Mouse (Mus musculus) embryonic fibroblast, embryonic 13.5 days (primary cell): ENCODE results near the gene Cenpo. TPM values are rescaled to one million over a fixed set of nuclear protein-coding genes. Genes with fewer than 3 reads are reported as not detected.

Experiments
- H3K27ac ChIP-seq: 2 replicates; pipeline ENCODE4 v1.5.1; 2012; ENCODE audit warnings: low read length, control low read depth, inconsistent platforms; ENCODE audit not compliant: insufficient read depth
- H3K4me1 ChIP-seq: 2 replicates; pipeline ENCODE4 v1.6.1; 2011; ENCODE audit warnings: low read length; ENCODE audit not compliant: control insufficient read depth, insufficient read depth
- H3K4me3 ChIP-seq: 2 replicates; pipeline ENCODE4 v1.5.1; 2011; ENCODE audit warnings: mild to moderate bottlenecking, control low read depth, low read length; ENCODE audit not compliant: insufficient read depth
- CTCF ChIP-seq: IDR thresholded peaks from 2 replicates; pipeline ENCODE4 v1.5.1; 2011; ENCODE audit warnings: mild to moderate bottlenecking, control low read depth, low read length, moderate library complexity, borderline replicate concordance; ENCODE audit not compliant: insufficient read depth
- POLR2A ChIP-seq: IDR thresholded peaks from 2 replicates; pipeline ENCODE4 v1.6.1; 2011; ENCODE audit warnings: low read depth, mild to moderate bottlenecking, control low read depth, low read length, moderate library complexity
- polyA plus RNA-seq: library from polyadenylated mRNA; stranded (reverse); fragments of >200 nt; gene quantifications from 2 replicates; pipeline ENCODE4 v1.2.4, GENCODE M21; 2011; ENCODE audit warnings: low read depth; ENCODE audit not compliant: missing spikeins, insufficient read length

Cenpo gene
- polyA plus RNA-seq, 1 experiment: 14.8 TPM

DNA sequence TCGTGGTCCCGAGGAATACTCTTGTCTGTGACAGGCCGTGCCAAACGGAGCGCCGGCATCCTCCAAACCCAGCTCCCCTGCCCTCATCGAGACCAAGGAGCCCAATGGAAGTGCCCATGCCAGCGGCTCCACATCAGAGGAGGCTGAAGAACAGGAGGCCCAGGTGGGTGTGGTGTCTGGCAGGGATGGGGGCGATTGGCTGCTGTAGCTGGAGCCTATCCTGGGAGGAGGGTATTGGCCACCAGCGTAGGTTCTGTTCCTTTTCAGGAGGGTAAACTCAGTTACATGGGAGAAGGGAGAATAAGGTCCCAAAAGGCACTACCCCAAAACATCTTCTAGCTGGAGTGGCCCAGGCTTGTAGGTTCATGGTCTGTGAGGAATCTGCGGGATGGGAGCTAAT is 34.8 kb downstream of the Cenpo start:
- Histone ChIP-seq H3K27ac (no peak overlapping the region), H3K4me3 (no peak overlapping the region), H3K4me1 (no peaks in the 10 kb centered on the region)
- TF ChIP-seq CTCF (no peak), POLR2A (no peak)

DNA sequence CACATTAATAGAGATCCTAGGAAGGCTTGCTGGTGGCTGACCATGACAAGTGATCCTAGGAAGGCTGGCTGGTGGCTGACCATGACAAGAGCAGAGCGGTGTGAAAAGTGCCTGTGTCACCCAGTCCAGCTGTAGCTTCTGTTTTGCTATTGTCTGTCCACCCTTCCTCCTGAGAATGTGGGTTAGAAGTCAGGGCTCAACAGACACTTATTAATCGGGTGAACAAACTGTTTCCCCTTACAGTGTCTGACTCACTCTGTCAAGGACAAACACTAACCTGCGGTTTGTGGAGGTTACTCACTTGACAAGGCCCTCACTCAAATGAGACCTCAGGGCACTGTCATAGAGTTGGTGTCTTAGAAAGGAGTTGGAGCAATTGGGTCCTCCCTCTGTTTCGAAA is 35.4 kb downstream of the Cenpo start:
- Histone ChIP-seq H3K4me1 (no peaks in the 10 kb centered on the region), H3K4me3 (no peak overlapping the region), H3K27ac (no peak overlapping the region)
- TF ChIP-seq POLR2A: no peak
- TF ChIP-seq CTCF: no peak

DNA sequence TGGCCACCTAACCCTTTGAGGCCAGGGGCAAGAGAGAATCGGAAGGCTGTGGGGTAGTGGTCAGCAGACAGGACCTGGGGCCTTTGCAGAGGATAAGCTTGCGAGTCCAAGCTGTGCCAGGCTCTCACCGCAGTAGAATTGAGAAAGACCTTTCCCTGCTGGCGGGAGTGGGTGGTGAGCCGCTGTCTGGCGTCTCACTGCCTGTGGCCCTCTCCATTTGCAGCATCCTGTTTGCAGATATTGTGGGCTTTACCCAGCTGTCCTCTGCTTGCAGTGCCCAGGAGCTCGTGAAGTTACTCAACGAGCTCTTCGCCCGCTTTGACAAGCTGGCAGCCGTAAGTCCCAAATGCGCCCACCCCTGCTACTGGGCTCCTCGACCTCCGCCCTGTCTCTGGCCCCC is 39.5 kb downstream of the Cenpo start:
- TF ChIP-seq CTCF: no peak
- no peak for TF ChIP-seq POLR2A
- Histone ChIP-seq H3K4me1 (no peaks in the 10 kb centered on the region), H3K27ac (no peak overlapping the region), H3K4me3 (no peak overlapping the region)

DNA sequence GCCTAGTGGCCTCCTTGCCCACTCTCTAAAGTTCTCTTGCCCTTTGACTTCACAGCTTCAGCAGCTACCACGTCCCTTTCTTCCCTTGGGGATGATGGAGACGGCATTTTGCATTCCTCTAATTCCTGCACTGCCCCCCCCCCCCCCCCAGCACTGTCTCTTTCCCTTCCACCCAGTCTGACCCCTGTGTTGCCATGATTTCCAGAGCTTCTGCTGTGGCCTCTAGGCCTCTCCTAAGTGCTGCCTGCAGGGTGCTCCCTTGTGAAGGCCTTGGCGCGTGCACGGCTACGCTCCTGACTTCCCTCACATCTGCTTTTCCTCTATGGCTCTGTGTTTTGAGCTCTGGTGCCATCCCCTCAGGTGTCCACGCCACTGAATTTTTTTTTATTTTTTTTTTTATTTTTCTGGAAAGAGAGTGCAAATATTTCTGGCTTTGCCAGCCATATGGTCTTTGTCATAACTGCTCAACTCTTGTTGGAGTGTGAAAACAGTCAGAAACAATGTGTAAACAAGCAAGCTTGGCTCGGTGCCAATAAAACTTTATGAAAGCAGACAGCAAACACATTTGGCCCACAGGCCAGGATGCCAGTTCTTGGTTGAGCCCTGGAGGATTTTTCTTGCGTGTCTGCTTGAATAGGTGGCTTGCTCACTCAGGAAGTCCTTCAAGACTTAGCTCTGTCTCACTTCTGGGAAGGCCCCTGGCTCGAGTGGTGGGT is 40.9 kb downstream of the Cenpo start:
- peaks cover 3% of the 10 kb centered on the region; the same call in 1 of the 2 replicates for H3K4me1 ChIP-seq
- no peak overlapping the region for H3K27ac ChIP-seq
- TF ChIP-seq CTCF (peak; percentile 10; the same call in 1 of the 2 replicates), POLR2A (no peak)
- H3K4me3 ChIP-seq: no peak overlapping the region

DNA sequence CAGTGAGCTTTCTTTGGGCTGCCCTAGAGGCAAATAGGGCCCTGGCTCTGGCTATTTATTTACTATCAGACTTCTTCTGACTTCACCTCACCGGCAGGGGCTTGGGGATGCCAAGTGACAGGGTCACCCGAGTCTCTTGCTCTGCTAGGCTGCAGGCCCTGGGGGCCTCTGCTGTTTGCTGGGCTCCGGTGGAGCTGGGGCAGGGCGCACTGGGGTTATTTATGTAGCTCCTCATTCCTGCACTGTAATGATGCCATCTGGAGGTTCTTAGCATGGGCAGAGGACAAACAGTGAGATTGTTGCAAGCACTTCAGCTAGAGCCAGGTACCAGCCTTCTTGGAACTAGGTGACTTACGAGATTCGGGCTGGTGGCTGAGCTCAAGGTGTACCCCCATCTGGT is 41.6 kb downstream of the Cenpo start:
- H3K4me3 ChIP-seq: no peak overlapping the region
- peaks cover 3% of the 10 kb centered on the region; the same call in 1 of the 2 replicates for H3K4me1 ChIP-seq
- H3K27ac ChIP-seq: no peak overlapping the region
- TF ChIP-seq CTCF (no peak), POLR2A (no peak)

DNA sequence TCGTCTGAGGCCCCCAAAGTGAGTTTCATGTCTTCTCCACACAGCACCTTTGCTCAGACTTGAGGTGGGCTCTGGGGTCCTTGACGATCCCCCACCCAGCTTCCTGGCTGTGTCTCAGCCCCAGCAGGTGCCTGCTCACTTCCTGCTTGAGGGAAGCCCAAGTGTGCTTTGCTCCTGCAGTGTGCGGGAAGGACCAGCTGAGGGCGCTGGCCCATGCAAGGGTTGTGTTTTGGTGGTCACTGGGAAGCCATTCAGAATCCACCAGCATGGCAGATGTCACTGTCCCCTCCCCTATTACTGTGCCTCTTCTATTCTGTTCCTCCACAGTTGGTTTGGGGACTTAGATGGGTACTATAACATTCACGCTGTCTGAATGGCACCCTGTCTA is 45.0 kb downstream of the Cenpo start:
- Histone ChIP-seq H3K27ac (no peak overlapping the region), H3K4me3 (no peak overlapping the region), H3K4me1 (peaks cover 3% of the 10 kb centered on the region; the same call in 1 of the 2 replicates)
- TF ChIP-seq CTCF: peak; percentile 17; the same call in 1 of the 2 replicates
- TF ChIP-seq POLR2A: no peak

DNA sequence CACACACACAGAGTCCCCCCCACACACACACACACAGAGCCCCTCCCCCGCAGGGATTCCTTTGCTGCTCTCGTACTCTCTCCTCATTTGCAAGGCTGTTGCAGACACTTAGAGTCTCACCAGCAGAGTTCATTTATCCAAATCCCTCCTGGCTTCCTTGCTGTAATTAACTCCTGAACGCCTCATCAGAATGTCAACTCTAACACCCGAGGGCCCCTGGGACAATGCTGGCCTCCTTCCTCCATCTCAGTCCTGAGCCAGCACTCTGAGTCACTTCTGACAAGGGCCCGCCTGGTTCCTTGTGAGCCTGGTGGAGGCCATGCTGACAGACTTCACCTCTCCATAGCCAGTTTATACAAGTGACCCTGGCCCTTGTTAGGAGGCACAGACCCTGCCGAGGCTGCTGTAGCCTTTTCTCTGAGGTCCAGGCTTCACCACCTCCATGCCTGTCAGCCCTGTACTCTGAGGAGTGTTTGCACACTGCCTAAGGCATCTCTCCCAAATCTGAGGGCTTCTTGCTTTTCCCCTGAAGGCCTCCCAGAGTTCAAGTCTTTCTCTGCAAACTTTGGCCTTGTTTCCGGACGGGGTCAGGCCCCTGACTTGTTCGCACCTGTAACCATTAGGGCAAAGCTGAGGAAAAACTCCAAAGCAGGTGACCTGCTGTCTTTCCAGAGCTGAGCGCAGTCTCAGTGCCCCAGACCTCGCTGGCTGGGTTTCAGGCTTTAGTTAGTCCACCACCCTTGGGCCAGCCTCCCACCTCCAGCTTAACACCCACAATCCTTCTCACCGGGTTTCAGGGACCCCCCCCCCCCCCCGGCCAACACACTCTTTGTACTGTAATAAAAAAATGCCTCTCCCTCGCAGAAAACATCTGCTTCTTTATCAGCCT is 45.7 kb downstream of the Cenpo start:
- no peak for TF ChIP-seq CTCF
- TF ChIP-seq POLR2A: no peak
- Histone ChIP-seq H3K27ac (no peak overlapping the region), H3K4me1 (peaks cover 3% of the 10 kb centered on the region; the same call in 1 of the 2 replicates), H3K4me3 (no peak overlapping the region)

DNA sequence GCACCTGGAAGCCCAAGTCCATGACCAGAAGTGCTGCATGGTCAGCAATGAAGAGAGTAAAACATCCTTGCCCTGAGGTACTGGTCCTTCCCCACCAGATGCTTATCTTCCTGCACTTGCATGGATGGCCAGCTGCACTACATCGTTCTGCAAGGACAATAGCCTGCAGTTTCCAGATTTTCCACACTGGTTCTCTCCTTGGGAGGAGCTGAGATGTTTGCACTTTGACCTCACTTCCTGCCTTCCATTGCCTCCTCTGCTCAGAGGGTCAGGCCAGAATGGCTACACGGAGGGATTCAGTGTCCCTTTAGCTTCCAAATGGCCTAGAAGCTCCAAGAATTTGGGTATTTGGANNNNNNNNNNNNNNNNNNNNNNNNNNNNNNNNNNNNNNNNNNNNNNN is 49.4 kb downstream of the Cenpo start:
- Histone ChIP-seq H3K4me1 (peaks cover 3% of the 10 kb centered on the region; the same call in 1 of the 2 replicates), H3K27ac (no peak overlapping the region), H3K4me3 (no peak overlapping the region)
- TF ChIP-seq POLR2A: no peak
- no peak for TF ChIP-seq CTCF

DNA sequence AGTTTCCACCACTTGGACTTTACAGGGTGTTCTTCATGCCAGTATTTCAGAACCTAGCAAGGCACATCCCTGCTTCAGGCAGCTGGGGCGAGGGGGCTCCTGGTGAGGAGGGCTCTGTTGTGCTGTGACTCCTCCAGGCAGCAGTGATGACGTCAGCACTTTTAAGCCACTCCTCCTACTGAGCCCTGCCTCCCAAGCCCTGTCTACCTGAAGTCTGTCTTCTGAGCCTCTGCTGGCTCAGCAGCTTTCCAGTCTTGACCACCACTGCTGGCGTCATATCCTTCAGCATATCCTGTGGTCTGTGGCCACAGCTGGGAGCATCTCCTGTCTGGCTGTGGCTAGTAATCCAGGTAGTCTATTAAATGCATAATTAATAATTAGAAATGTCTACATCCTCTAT is 53.6 kb downstream of the Cenpo start:
- TF ChIP-seq POLR2A: no peak
- no peak for TF ChIP-seq CTCF
- no peak overlapping the region for H3K27ac ChIP-seq
- no peak overlapping the region for H3K4me3 ChIP-seq
- H3K4me1 ChIP-seq: no peaks in the 10 kb centered on the region

DNA sequence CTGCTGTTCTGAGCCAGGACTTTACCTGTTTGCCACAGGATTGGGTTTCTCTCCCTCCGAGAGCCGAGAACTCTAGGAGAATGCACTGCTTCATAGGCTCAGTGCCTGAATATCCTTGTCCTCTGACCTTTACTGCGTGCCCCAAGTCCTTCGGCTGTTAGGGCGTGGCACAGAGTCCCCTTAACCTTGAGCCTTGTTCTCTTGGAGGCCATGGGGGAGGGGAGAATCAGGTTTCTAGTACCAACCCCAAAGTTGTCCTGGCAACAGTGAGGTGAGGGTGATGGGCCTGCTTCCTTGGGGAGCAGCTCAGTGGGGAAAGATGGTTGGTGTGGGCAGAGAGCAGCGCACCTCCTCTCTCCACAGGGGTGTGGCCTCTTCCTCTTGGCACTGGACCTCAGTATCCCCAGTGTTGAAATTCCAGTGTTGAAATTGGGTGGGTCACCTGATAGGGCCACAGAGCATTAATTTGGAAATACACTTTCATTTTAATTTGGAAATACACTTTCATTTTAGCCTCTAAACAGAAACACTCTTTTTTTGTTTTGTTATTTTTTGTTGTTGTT is 54.3 kb downstream of the Cenpo start:
- Histone ChIP-seq H3K4me1 (no peaks in the 10 kb centered on the region), H3K27ac (no peak overlapping the region), H3K4me3 (no peak overlapping the region)
- no peak for TF ChIP-seq POLR2A
- no peak for TF ChIP-seq CTCF
